Mouse (Mus musculus) testis, postnatal 14 days (tissue): ENCODE data around the gene Arid1b.

ENCODE experiments used
- DNase-seq: peaks from one replicate; pipeline ENCODE4 v3.0.0; 2021; ENCODE audit warnings: low spot score

Gene Arid1b

GRCm38 (mm10) chr17:5284783-5285182 is 290.7 kb downstream of the Arid1b start:
- no peak for DNase-seq

GRCm38 (mm10) chr17:5285877-5286440 is 291.8 kb downstream of the Arid1b start:
- DNase-seq, result no peak

GRCm38 (mm10) chr17:5286571-5287209 is 292.6 kb downstream of the Arid1b start:
- DNase-seq, result no peak

- DNase-seq, result no peak
These were observed 293.1 kb downstream of the Arid1b start for GRCm38 (mm10) chr17:5287210-5287591.

GRCm38 (mm10) chr17:5287641-5288040 is 293.5 kb downstream of the Arid1b start:
- DNase-seq, result no peak

GRCm38 (mm10) chr17:5293653-5294584 is 299.8 kb downstream of the Arid1b start:
- no peak for DNase-seq

GRCm38 (mm10) chr17:5295086-5295947 is 301.2 kb downstream of the Arid1b start:
- peak; percentile 60 for DNase-seq

GRCm38 (mm10) chr17:5295948-5296262 is 301.8 kb downstream of the Arid1b start:
- DNase-seq, result no peak

GRCm38 (mm10) chr17:5297491-5297890 is 303.4 kb downstream of the Arid1b start:
- DNase-seq, result no peak

- DNase-seq, result no peak
These were observed 303.9 kb downstream of the Arid1b start for GRCm38 (mm10) chr17:5297984-5298383.

GRCm38 (mm10) chr17:5298891-5299559 is 304.9 kb downstream of the Arid1b start:
- no peak for DNase-seq

- DNase-seq, result no peak
These were observed 309.0 kb downstream of the Arid1b start for GRCm38 (mm10) chr17:5302971-5303746.

- DNase-seq, result no peak
These were observed 311.8 kb downstream of the Arid1b start for GRCm38 (mm10) chr17:5305783-5306477.

- no peak for DNase-seq
These were observed 315.8 kb downstream of the Arid1b start for GRCm38 (mm10) chr17:5309930-5310329.

- no peak for DNase-seq
These were observed 316.3 kb downstream of the Arid1b start for GRCm38 (mm10) chr17:5310425-5310888.

GRCm38 (mm10) chr17:5311062-5311461 is 316.9 kb downstream of the Arid1b start:
- no peak for DNase-seq

GRCm38 (mm10) chr17:5312307-5312706 is 318.2 kb downstream of the Arid1b start:
- no peak for DNase-seq

GRCm38 (mm10) chr17:5314735-5315134 is 320.6 kb downstream of the Arid1b start:
- DNase-seq, result no peak

GRCm38 (mm10) chr17:5316489-5316888 is 322.4 kb downstream of the Arid1b start:
- DNase-seq, result no peak

GRCm38 (mm10) chr17:5321589-5322225 is 327.6 kb downstream of the Arid1b start:
- DNase-seq, result no peak
